Mouse (Mus musculus): ENCODE data around the gene Ifitm5.

The Ifitm5 gene

DNA sequence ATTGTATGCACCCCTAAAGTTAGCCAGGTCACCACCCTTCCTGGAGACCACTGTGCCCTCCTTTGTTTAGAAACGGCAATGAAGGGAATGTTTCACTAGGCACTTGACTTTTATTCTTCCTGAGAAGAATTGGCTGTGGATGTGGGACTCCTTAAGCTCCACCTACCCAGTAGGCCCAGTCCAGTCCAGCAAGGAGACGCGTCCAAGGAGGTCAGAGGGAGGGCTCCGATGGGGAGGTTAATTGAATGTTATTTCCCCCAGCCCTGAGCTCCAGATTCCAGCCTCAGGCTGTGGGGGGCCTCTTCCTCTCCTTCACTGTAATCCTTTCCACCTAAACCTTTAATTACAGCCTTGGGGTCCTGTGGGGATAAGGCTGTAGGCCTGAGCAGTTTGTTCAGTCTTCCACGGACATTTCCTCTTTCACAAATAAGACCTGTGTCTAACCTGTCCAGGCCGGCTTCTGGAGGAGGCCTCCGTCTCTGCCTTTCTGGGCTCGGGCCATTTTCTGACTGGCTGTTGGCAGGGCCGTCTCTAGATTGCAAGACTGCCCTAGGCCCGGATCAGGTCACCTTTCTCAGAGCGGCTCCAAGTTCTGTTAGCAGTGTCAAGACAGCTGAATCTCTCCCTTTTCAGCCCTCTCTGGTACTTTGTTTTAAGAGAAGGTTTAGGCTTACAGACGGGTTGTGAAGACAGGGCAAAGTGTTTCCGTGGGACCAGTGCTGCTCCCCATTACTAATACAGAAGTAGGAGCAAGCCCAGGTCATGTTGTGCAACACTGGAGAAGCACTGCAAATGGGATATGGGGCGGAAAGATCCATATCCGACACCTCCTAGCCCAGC lies 47.8 kb downstream of the Ifitm5 start:
- DNase-seq (ENCODE audit: low spot score in 2 of 2) = no peak

DNA sequence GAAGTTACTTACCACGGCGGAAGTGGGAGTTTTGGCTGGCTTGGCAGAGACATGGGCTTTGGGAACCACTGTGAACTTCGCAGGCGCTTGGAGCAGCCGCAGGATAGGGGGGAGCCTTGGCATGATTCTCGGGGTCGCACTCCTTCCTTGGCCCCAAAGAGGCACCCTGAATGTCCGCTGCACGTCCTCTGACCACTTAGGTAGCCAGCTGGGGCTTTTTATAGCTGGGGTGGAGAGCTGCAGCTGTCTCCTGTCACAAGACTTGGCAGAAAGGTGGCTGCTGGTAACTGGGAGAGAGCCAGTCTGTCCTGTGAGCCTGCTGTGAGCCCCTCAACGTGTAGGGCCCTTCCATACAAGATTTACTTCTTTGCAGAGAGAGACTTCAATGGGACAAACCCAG lies 49.9 kb downstream of the Ifitm5 start, which contains the start of gene Cox8b:
Cox8b (minus strand) TSS at position 227 of the 400 bp plus-strand sequence.
- DNase-seq (ENCODE audit: low spot score in 2 of 2) = no peak

DNA sequence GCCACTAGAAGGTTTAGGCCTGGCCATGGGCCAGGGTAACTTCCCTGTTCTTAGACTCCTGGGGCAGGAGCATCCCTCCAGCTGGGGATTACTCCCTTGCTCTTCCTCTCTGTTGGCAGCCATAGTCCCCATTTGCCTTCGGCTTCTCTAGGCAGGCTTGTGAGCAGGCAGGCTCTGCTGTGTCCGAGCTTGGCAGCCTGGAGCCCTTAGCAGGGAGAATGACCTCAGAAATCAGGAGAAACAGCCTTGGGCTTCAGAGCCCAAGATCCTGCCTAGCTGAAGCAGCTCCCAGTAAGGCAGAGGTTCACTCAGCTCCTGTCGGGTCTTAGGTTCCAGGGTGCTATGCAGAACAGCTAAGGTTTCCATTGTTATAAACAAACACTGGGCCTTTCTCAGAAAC lies 51.0 kb downstream of the Ifitm5 start:
- no peak for DNase-seq (ENCODE audit: low spot score in 2 of 2)
